Comparison of ENCODE assay signal across 19 mouse cellular contexts in the genomic region with DNA sequence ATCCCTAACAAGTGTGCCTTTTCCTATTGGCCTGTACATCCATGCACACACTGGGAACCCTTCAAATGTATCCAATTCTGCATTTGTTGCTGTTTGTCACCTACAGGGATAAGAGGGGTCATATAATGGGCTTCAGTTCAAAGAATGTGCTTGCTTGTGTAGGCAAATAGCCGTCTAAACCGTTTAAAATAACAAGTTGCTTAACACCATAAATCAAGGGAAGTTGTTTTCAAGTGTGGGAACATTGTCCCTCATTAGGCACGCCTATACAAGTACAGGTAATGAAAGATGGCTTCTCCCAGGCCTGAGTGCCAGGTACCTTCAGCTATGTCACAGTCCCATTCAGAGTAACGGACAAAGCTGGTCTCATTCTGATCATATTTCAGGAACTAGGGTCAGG.
DNase-seq lines count a peak whose midpoint lies in the region; ATAC-seq lines count a peak whose summit lies in the region.
"Had no signal": no experiment of that assay in that cellular context is flagged by ENCODE, and none has a peak within 500 bp of the region (broad histone marks: within the 10 kb centered on the region; RNA-seq: fewer than 3 reads in every experiment).

No protein-coding gene starts in this region.

- peaks cover 6% of the 10 kb centered on the region; the same call in 1 of the 2 replicates for H3K4me1 ChIP-seq in heart, embryonic 12.5 days (replicated peaks)

- H3K9me3 ChIP-seq in heart, embryonic 12.5 days (replicated peaks) = peaks cover 6% of the 10 kb centered on the region; the same call in 1 of the 2 replicates
- H3K9me3 ChIP-seq: embryonic facial prominence, embryonic 10.5 days; embryonic facial prominence, embryonic 12.5 days had no signal

- H3K27me3 ChIP-seq in heart, embryonic 12.5 days (replicated peaks) = no peaks in the 10 kb centered on the region
- H3K27me3 ChIP-seq: embryonic facial prominence, embryonic 12.5 days had no signal

- H3K4me2 ChIP-seq in heart, embryonic 12.5 days = no peak overlapping the region
- H3K4me2 ChIP-seq: embryonic facial prominence, embryonic 12.5 days had no signal

- DNase-seq in heart, adult 11 months = peak; percentile 34
- DNase-seq in fat pad, adult 2 months (ENCODE audit: extremely low read depth, low read depth, low spot score) = peak; percentile 66
- DNase-seq in gonadal fat pad, adult 2 months (ENCODE audit: low read depth) = peak; percentile 62
- DNase-seq in T-cell, adult 2 months (ENCODE audit: low spot score) = no peak
- DNase-seq: adrenal gland, adult 8-10 months; adrenal gland, postnatal 14 days; adrenal gland, postnatal 36 days; cerebellum, adult 11-12 months; cerebellum, adult 2 months; cerebellum, adult 9-10 months; cerebellum, postnatal 10 days; cerebellum, postnatal 25 days had no signal

- H3K9ac ChIP-seq in heart, embryonic 12.5 days = no peak overlapping the region
- H3K9ac ChIP-seq: embryonic facial prominence, embryonic 12.5 days had no signal

- H3K36me3 ChIP-seq in heart, embryonic 12.5 days = no peaks in the 10 kb centered on the region
- H3K36me3 ChIP-seq: embryonic facial prominence, embryonic 10.5 days; embryonic facial prominence, embryonic 12.5 days; forebrain, embryonic 10.5 days had no signal

- no peak for ATAC-seq in heart, embryonic 12.5 days (ENCODE audit: insufficient number of reproducible peaks, low FRiP score)
- ATAC-seq: activated CD4-positive, CD25-positive, alpha-beta regulatory T cell, adult 4 months; forebrain, embryonic 14.5 days; forebrain, embryonic 16.5 days had no signal

- no peak overlapping the region for H3K4me3 ChIP-seq in heart, embryonic 12.5 days
- H3K4me3 ChIP-seq: embryonic facial prominence, embryonic 10.5 days; embryonic facial prominence, embryonic 12.5 days; forebrain, embryonic 10.5 days had no signal

- H3K27ac ChIP-seq in heart, embryonic 12.5 days (ENCODE audit: poor library complexity, severe bottlenecking) = no peak overlapping the region
- H3K27ac ChIP-seq: embryonic facial prominence, embryonic 10.5 days; embryonic facial prominence, embryonic 12.5 days; forebrain, embryonic 10.5 days had no signal

- WGBS in heart, embryonic 12.5 days = 70% methylated on average over 4 of the region's 4 CpGs
